Mouse (Mus musculus): Measurements from ENCODE around the gene Zpbp2. TPM values are rescaled to one million over a fixed set of nuclear protein-coding genes. Genes with fewer than 3 reads are reported as not detected.

Zpbp2 gene
- total RNA-seq (2023), result 4.6 to 9.1 TPM (median 5.9 TPM) in 4 replicates

GRCm38 (mm10) chr11:98550975-98551828, at the start of gene Zpbp2:
Gene Zpbp2, plus strand, starts transcription at chr11:98551097.

GRCm38 (mm10) chr11:98545711-98546231, 5.1 kb upstream of the Zpbp2 start, which contains the start of gene Ikzf3:
Gene Ikzf3, minus strand, starts transcription at chr11:98546031.

GRCm38 (mm10) chr11:98586892-98587563, 36.1 kb downstream of the Zpbp2 start, which contains the start of gene Ormdl3:
Gene Ormdl3, minus strand, starts transcription at chr11:98587368.

GRCm38 (mm10) chr11:98597991-98598390, 47.1 kb downstream of the Zpbp2 start, which contains the start of gene Lrrc3c:
Gene Lrrc3c, plus strand, starts transcription at chr11:98598291.

Other genes with a start within 250 kb of the Zpbp2 start
- 0.22 to 0.60 TPM (median 0.55 TPM) in 3 of 4 replicates, not detected in the other for gene Neurod2, start 221.4 kb upstream of the Zpbp2 start, total RNA-seq (2023)
- gene Ppp1r1b, start 202.7 kb upstream of the Zpbp2 start, total RNA-seq (2023), result not detected in 4 replicates
- gene Stard3, start 192.7 kb upstream of the Zpbp2 start, total RNA-seq (2023), result 35.4 to 41.5 TPM (median 37.8 TPM) in 4 replicates
- gene Tcap, start 167.3 kb upstream of the Zpbp2 start, total RNA-seq (2023), result not detected in 4 replicates
- not detected in 4 replicates for gene Pnmt, start 164.6 kb upstream of the Zpbp2 start, total RNA-seq (2023)
- 6.0 to 10.0 TPM (median 8.3 TPM) in 4 replicates for gene Pgap3, start 150.6 kb upstream of the Zpbp2 start, total RNA-seq (2023)
- gene Erbb2, start 138.6 kb upstream of the Zpbp2 start, total RNA-seq (2023), result 0.17 to 0.64 TPM in 2 of 4 replicates, not detected in the others
- gene Mien1, start 112.1 kb upstream of the Zpbp2 start, total RNA-seq (2023), result 46.7 to 54.3 TPM (median 50.1 TPM) in 4 replicates
- 0.91 to 1.2 TPM (median 0.96 TPM) in 4 replicates for gene Grb7, start 104.7 kb upstream of the Zpbp2 start, total RNA-seq (2023)
- 582 to 682 TPM (median 633 TPM) in 4 replicates for gene Ikzf3, start 5.1 kb upstream of the Zpbp2 start, total RNA-seq (2023)
- gene Ormdl3, start 36.3 kb downstream of the Zpbp2 start, total RNA-seq (2023), result 16.0 to 19.1 TPM (median 17.6 TPM) in 4 replicates
- gene Lrrc3c, start 47.2 kb downstream of the Zpbp2 start, total RNA-seq (2023), result not detected in 4 replicates
- gene Gm12355, start 74.6 kb downstream of the Zpbp2 start, total RNA-seq (2023), result 29.4 to 36.1 TPM (median 32.5 TPM) in 4 replicates
- gene Gsdma3, start 75.3 kb downstream of the Zpbp2 start, total RNA-seq (2023), result 0.37 TPM in 1 of 4 replicates, not detected in the others
- gene Gsdma2, start 95.7 kb downstream of the Zpbp2 start, total RNA-seq (2023), result not detected in 4 replicates
- gene Gsdma, start 113.3 kb downstream of the Zpbp2 start, total RNA-seq (2023), result not detected in 4 replicates
- gene Psmd3, start 131.5 kb downstream of the Zpbp2 start, total RNA-seq (2023), result 70.0 to 78.6 TPM (median 73.2 TPM) in 4 replicates
- gene Csf3, start 150.2 kb downstream of the Zpbp2 start, total RNA-seq (2023), result not detected in 4 replicates
- gene Med24, start 178.3 kb downstream of the Zpbp2 start, total RNA-seq (2023), result 86.9 to 95.7 TPM (median 92.9 TPM) in 4 replicates
- 8.0 to 11.4 TPM (median 10.3 TPM) in 4 replicates for gene Thra, start 189.5 kb downstream of the Zpbp2 start, total RNA-seq (2023)
- gene Nr1d1, start 224.2 kb downstream of the Zpbp2 start, total RNA-seq (2023), result 2.0 to 2.5 TPM (median 2.4 TPM) in 4 replicates
- gene Msl1, start 244.4 kb downstream of the Zpbp2 start, total RNA-seq (2023), result 124 to 138 TPM (median 127 TPM) in 4 replicates

Data from B cell, adult 62 days (primary cell).